Mouse (Mus musculus): ENCODE measurements at regions not wholly inside any gene's neighbourhood (a gene's known extent, or its start where the extent isn't known, plus 50 kb on each side); places are given as distances from the start of the nearest gene placed in this dataset.

DNA sequence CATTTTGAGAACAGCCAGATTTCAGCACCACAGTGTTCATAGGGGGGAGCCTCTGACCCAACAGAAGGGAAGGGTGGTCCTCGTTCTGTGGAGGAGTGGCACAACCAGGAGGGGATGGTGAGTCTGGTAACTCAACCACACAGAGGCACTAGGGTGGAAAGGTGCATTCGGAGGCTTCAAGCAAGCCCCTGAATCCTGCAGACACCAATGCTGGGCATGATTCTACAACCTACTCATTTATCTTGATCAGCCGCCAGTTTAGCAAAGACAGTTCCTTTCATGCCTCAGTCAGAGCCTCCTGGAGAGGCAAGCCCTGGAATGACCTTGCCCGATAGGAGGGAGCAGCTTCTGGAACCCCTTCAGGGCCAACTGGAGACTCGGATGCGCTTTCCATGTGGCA is 223.1 kb upstream of the Shh start:
- H3K9me3 ChIP-seq: no peaks in the 10 kb centered on the region
- no peaks in the 10 kb centered on the region for H3K4me1 ChIP-seq
- 67% methylated on average over 6 of the region's 6 CpGs for WGBS
- H3K27ac ChIP-seq: no peak overlapping the region
- H3K4me3 ChIP-seq: no peak overlapping the region
- no peak for DNase-seq (ENCODE audit: low spot score)
- no peaks in the 10 kb centered on the region for H3K36me3 ChIP-seq
- no peaks in the 10 kb centered on the region for H3K27me3 ChIP-seq (ENCODE audit: insufficient read depth, poor library complexity, severe bottlenecking)

DNA sequence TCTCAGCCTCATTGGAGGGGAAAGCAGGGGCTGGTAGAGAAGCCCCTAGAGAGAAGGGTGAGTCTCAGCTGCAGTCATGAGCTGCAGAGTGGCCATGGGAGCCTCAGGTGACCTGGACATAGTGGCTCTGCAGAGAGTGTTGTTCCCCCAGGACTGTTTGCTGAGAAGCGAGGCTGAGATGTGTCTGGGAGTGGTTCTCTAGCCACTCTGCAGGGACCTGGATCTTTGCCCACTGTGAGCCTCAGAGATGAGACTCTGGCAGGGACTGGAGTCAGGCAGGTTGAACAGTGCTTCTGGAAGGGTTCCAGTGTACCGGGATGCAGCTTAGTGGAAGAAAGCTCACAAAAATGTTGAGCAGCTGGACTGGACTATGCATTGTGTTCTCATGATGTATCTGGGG is 222.6 kb upstream of the Shh start:
- Histone ChIP-seq H3K4me1 (no peaks in the 10 kb centered on the region), H3K27ac (no peak overlapping the region), H3K4me3 (no peak overlapping the region), H3K36me3 (no peaks in the 10 kb centered on the region), H3K27me3 (ENCODE audit: insufficient read depth, poor library complexity, severe bottlenecking) (no peaks in the 10 kb centered on the region), H3K9me3 (no peaks in the 10 kb centered on the region)
- no peak for DNase-seq (ENCODE audit: low spot score)
- 78% methylated on average over 2 of the region's 2 CpGs for WGBS

DNA sequence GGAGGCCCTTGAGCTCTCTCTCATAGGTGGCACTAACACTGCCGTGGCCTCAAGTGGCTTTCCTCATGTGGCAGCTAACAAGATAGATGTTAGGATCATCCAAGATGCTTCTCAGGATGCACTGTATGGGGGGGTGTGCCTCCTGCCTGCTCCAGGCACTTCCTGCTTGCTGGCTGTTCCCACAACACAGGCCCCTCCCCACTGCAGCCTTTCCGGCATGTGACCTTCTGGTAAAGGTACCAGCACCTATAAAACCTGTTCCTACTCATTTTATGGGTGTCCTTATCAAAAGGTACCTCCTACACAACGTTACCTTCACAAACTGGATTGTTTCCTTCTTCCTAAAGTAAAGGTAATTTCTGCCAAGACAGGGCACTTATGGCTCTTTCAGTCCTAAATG is 222.1 kb upstream of the Shh start:
- no peak overlapping the region for H3K27ac ChIP-seq
- DNase-seq (ENCODE audit: low spot score): no peak
- no peaks in the 10 kb centered on the region for H3K36me3 ChIP-seq
- no peaks in the 10 kb centered on the region for H3K4me1 ChIP-seq
- no peaks in the 10 kb centered on the region for H3K27me3 ChIP-seq (ENCODE audit: insufficient read depth, poor library complexity, severe bottlenecking)
- 72% methylated on average over 3 of the region's 3 CpGs for WGBS
- H3K9me3 ChIP-seq: no peaks in the 10 kb centered on the region
- no peak overlapping the region for H3K4me3 ChIP-seq

DNA sequence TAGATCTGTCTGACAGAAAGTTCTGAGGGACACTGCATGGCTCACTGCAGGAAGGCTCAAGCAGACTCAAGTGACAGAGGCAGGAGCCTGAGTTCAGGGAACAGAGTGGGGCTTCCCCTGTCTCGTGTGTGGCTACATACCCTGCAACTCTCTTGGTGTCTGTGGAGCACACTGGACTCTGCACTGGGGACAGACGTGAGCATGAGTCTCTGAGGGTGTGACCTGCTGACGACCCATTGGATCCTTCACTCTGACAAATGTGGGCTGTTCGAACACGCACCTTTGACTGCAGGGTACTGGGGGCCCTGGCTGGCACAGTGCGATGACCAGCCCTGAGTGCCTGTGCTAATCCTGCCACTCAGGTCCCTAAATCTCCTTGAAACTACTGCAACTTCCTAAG is 215.8 kb upstream of the Shh start:
- DNase-seq (ENCODE audit: low spot score): peak; percentile 71
- H3K4me3 ChIP-seq: no peak overlapping the region
- H3K27ac ChIP-seq: no peak overlapping the region
- H3K36me3 ChIP-seq: no peaks in the 10 kb centered on the region
- no peaks in the 10 kb centered on the region for H3K9me3 ChIP-seq
- no peaks in the 10 kb centered on the region for H3K27me3 ChIP-seq (ENCODE audit: insufficient read depth, poor library complexity, severe bottlenecking)
- no peaks in the 10 kb centered on the region; the same call in 1 of the 2 replicates for H3K4me1 ChIP-seq
- 76% methylated on average over 6 of the region's 6 CpGs for WGBS

DNA sequence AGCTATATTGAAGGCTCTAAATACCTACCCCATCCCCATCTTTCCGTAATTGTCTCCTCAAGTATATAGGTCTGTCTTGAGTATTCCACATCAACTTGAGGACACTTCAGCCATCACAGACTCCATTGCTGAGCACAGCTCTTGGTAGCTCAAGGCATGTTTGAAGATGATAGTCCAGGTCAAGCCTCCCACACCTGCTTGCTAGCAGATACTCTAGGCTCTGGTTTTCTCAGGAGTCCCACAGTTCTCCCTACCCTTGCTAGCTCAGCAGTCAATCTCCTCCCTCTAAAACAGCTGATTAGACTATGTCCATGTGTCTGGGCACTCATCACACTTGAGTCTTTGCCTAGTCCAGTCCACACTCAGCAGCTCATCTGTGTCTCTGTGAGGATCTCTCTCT is 213.3 kb upstream of the Shh start:
- H3K27ac ChIP-seq: no peak overlapping the region
- no peaks in the 10 kb centered on the region for H3K36me3 ChIP-seq
- H3K27me3 ChIP-seq (ENCODE audit: insufficient read depth, poor library complexity, severe bottlenecking): no peaks in the 10 kb centered on the region
- H3K4me1 ChIP-seq: no peaks in the 10 kb centered on the region; the same call in 1 of the 2 replicates
- no peak overlapping the region for H3K4me3 ChIP-seq
- WGBS: 90% methylated on average over 1 of the region's 1 CpGs
- H3K9me3 ChIP-seq: no peaks in the 10 kb centered on the region
- peak; percentile 63 for DNase-seq (ENCODE audit: low spot score)

DNA sequence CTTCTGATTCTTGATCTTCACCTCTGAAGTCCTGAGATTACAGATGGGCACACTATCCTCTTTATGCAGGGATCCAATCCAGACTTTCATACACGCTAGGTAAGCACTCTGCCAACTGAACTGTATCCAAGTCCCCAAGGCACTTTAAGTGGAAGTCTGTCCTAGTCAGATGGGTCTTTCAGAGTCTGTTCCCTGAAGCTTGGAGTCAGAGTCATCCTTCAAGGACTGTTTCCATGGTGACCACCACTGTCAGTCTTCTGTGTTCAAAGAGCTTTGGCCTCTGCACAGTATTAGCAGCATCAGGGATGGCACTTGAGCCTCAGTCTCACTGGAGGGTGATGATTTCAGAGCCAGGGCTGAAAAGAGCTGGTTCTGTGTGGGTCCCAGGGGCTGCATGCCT is 212.7 kb upstream of the Shh start:
- Histone ChIP-seq H3K9me3 (no peaks in the 10 kb centered on the region), H3K4me3 (no peak overlapping the region), H3K4me1 (no peaks in the 10 kb centered on the region; the same call in 1 of the 2 replicates), H3K36me3 (no peaks in the 10 kb centered on the region), H3K27me3 (ENCODE audit: insufficient read depth, poor library complexity, severe bottlenecking) (no peaks in the 10 kb centered on the region), H3K27ac (no peak overlapping the region)
- DNase-seq (ENCODE audit: low spot score): no peak
- WGBS: 74% methylated on average over 1 of the region's 1 CpGs

DNA sequence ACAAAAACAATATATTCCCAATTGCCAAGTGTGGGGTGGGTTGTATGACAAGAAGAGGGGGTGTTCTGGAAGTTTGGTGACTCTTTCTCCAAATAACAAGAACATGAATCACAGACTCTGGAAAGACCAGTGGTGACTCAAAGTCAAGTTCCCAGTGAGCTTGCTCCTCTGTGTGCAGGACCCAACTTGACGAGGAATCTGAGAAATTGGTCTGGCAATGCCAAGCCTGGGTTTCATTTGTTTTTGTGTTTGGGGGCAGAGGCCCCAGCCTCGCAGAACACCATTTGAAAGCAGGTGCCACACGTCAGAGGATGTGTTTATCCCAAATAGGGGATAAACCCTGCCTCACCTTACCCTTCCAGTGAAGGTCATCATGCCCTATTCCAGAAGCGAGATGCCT is 163.1 kb upstream of the Shh start:
- DNase-seq (ENCODE audit: low spot score): no peak
- Histone ChIP-seq H3K27ac (no peak overlapping the region), H3K9me3 (no peaks in the 10 kb centered on the region), H3K4me1 (no peaks in the 10 kb centered on the region), H3K27me3 (ENCODE audit: insufficient read depth, poor library complexity, severe bottlenecking) (no peaks in the 10 kb centered on the region), H3K36me3 (no peaks in the 10 kb centered on the region), H3K4me3 (no peak overlapping the region)
- 68% methylated on average over 4 of the region's 4 CpGs for whole genome bisulfite sequencing

DNA sequence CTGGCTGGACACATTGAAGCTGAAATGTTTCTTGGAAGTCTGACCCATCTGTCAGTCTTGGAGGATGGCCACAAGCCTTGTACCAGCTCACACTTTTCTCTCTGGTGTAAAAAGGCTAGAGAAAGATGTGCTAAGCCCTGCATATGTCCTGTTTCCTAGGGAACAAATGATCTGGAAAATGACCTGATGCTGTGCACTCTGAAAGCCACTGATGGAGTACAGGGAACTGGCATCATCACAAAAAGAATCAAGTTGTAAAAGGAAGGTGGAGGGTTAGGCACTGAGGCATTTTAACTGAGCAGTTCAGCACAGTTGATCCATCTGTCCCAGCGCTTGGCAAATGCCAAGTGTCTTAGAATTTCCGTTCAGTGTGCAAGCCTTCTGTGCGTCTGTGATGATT is 144.8 kb upstream of the Shh start:
- H3K27ac ChIP-seq: no peak overlapping the region
- no peaks in the 10 kb centered on the region for H3K27me3 ChIP-seq (ENCODE audit: insufficient read depth, poor library complexity, severe bottlenecking)
- no peak overlapping the region for H3K4me3 ChIP-seq
- no peak for DNase-seq (ENCODE audit: low spot score)
- no peaks in the 10 kb centered on the region for H3K36me3 ChIP-seq
- no peaks in the 10 kb centered on the region for H3K9me3 ChIP-seq
- no peaks in the 10 kb centered on the region for H3K4me1 ChIP-seq
- WGBS: 74% methylated on average over 3 of the region's 3 CpGs

DNA sequence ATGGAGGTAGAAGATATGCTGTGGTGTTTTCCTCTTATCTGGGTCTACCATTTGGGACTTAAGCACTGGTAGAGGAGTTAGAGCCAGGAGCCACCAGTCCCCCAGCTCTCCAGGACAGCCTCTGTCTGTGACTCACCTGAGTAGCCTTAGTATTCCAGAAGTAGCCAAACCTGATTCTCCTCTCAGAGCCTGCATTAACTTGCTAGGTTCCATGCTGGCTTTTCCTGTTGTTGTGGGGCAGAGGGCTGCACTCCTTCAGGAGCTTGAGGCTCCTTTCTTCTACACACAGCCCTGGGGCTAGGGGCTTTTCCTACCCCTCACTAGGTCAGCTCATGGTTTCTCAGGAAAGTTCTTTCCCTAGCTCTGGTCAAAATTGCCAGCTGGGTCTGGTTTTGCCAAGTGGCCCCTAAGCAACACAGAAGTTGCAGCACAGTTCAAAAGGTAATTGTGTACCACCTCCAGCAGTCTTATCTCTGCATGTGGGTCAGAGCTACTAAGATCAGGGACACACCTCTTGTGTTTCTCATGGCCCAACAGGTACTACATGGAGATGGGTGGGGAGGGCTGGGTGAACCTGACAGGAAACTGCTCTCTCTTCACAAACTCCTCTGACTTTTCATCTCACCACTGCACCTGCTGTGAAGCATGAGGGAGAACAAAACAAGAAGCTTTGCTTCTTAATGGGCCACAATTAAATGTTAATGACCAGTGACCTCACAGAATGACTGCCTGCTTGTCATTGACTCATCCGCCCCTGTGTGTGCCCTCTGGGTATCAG is 129.7 kb upstream of the Shh start:
- Histone ChIP-seq H3K4me1 (no peaks in the 10 kb centered on the region), H3K9me3 (no peaks in the 10 kb centered on the region), H3K4me3 (no peak overlapping the region), H3K27ac (no peak overlapping the region), H3K27me3 (ENCODE audit: insufficient read depth, poor library complexity, severe bottlenecking) (no peaks in the 10 kb centered on the region), H3K36me3 (no peaks in the 10 kb centered on the region)
- no peak for DNase-seq (ENCODE audit: low spot score)
- 55% methylated on average over 1 of the region's 1 CpGs for WGBS

DNA sequence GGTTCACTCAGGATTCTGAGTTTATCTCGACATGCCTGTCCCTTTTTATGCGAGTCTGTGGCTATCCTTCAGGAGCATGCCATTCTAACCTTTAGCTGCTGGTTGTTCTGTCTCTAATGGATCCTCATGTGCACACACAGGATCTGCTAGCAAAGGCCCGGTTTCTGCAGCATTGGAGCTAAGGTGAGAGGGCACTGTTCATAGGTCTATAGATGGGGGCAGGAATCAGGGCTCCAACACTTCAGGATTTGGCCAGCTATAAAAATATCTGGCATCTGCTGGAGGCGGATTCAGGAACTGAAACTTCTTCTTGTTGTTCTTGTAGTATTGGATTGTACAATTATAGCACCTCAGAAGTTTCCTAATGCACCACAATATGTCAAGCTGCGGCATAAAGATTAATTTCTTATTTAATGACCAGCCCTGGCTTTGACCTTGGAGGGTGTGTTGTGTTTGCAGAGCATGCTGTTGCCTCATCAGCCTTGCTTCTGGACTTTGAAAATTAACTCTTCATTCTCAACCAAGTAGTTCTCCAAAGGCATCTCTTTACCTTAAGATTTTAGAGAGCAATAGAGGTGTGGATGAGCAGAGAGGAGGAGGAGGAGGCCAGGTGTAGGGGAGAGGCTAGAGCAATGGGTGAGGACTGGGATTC is 104.4 kb upstream of the Shh start:
- Histone ChIP-seq H3K4me3 (no peak overlapping the region), H3K4me1 (no peaks in the 10 kb centered on the region), H3K36me3 (no peaks in the 10 kb centered on the region), H3K27me3 (ENCODE audit: insufficient read depth, poor library complexity, severe bottlenecking) (no peaks in the 10 kb centered on the region), H3K9me3 (no peaks in the 10 kb centered on the region), H3K27ac (no peak overlapping the region)
- 68% methylated on average over 5 of the region's 5 CpGs for WGBS
- no peak for DNase-seq (ENCODE audit: low spot score)

DNA sequence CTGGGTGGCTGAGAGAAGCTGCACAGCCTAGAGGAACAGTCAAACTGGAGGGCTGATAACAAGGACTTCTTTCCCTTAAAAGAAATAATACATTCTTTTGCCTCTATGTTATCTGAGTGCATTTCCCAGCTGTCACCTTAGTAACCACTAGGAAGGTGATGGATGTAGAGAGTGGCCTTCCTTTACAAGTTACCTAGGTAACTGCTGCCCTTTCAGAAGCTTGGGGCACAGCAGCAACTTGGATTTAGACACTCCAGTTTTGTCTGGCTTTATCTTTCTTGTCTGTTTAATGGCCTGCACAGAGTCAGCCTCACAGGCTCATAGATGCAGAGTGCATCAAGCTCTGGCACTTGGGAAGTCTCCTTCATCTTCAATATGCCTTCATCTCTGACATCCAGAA is 101.4 kb upstream of the Shh start:
- no peak for DNase-seq (ENCODE audit: low spot score)

DNA sequence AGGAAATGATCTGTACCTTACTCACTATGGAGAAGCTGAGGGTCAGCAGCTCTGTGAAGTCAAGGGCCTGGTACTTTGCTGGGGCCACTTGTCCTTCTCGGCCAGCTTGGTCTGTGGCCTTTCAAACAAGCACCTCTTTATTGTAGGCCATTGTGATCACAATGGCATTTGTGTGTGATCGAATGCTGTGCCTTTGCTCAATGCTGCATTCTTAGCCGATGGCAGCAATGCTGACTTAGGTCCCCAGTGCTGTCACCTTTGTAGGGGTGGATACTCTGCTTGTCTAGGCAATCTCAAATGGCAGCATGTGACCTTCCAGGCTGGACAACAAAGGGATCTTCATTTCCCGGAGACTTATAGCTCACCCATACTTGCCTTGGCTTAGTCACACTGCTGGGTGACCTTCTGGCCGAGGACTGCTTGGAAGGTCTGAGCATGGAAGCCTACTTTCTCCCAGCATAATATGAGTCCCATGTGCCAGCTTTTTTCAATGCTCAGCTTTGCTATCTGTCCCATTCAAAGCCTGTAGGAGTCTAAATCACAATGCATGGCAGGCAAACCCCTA is 100.4 kb upstream of the Shh start:
- no peak overlapping the region for H3K27ac ChIP-seq
- WGBS: 85% methylated on average over 5 of the region's 5 CpGs
- no peaks in the 10 kb centered on the region for H3K9me3 ChIP-seq
- H3K4me3 ChIP-seq: no peak overlapping the region
- no peak for DNase-seq (ENCODE audit: low spot score)
- H3K36me3 ChIP-seq: no peaks in the 10 kb centered on the region
- H3K4me1 ChIP-seq: peaks cover 6% of the 10 kb centered on the region; the same call in 1 of the 2 replicates
- H3K27me3 ChIP-seq (ENCODE audit: insufficient read depth, poor library complexity, severe bottlenecking): no peaks in the 10 kb centered on the region

More for the DNA sequence above, 101.4 kb upstream of the Shh start:
- Histone ChIP-seq H3K27ac (no peak overlapping the region), H3K4me1 (peaks cover 4% of the 10 kb centered on the region; the same call in 1 of the 2 replicates), H3K36me3 (no peaks in the 10 kb centered on the region), H3K27me3 (ENCODE audit: insufficient read depth, poor library complexity, severe bottlenecking) (no peaks in the 10 kb centered on the region), H3K4me3 (no peak overlapping the region), H3K9me3 (no peaks in the 10 kb centered on the region)

DNA sequence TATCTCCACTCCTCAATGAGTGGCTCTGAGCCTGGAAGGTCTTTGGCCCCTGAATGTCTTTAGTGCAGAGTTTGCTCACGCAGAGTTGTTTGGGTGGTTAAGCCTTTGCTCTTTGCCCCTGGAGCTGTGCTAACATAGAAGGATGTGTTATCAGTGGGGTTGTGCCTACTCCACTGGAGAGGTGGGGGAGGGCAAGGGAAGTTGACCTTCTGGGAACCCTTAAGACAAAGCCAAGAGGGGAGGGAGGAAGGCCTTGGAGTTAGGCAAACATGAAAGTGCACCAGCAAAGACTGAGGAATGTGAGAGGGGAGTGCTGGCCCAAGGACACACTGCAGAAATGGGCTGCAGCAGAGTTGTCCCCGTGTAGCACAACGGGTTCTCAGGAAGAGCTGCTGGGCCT is 96.3 kb upstream of the Shh start:
- Histone ChIP-seq H3K4me1 (peaks cover 6% of the 10 kb centered on the region; the same call in 1 of the 2 replicates), H3K4me3 (no peak overlapping the region), H3K36me3 (no peaks in the 10 kb centered on the region), H3K27me3 (ENCODE audit: insufficient read depth, poor library complexity, severe bottlenecking) (no peaks in the 10 kb centered on the region), H3K27ac (no peak overlapping the region), H3K9me3 (no peaks in the 10 kb centered on the region)
- no peak for DNase-seq (ENCODE audit: low spot score)
- whole genome bisulfite sequencing: 24% methylated on average over 3 of the region's 3 CpGs
